Mouse (Mus musculus): ENCODE data around the gene Gm17387.

Gm17387 gene

DNA sequence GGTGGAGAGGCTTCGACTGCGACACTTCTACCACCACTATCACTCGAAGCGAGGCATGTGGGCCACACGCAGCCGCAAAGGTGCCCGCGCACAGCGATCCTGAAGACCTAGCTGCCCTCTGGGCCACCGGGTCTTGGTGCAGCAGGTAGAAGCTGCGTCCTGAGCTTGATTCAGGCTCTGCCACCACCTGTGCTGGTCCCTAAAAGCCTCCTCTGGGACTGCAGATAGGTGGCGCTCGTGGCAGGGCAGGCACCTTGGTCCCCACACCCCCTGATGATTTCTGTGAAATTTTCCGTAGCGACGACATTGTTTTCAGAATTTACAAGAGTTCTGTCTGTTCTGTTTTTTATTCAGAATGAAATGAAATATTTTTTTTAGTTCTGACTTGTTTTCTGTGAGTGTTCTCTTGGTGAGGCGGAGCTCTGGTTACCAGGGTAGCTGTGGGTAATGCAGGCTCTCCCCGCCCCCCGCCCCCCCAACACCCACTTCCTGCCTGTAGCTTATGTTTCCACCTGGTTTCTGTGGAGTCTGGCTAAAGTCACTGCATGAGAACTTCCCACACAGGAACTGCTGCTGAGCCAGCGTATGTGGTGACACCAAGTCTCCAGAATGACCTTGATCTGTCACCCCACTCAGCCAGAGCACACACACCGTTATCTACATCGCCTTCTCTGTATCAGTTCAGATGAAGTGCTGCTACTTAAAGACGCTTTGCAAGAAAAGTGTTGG lies 43.2 kb downstream of the Gm17387 start:
- no peak for DNase-seq (ENCODE audit: extremely low read depth, low read depth)

GRCm38 (mm10) chr7:141073782-141074181 lies 44.9 kb downstream of the Gm17387 start:
- DNase-seq (ENCODE audit: extremely low read depth, low read depth): no peak

DNA sequence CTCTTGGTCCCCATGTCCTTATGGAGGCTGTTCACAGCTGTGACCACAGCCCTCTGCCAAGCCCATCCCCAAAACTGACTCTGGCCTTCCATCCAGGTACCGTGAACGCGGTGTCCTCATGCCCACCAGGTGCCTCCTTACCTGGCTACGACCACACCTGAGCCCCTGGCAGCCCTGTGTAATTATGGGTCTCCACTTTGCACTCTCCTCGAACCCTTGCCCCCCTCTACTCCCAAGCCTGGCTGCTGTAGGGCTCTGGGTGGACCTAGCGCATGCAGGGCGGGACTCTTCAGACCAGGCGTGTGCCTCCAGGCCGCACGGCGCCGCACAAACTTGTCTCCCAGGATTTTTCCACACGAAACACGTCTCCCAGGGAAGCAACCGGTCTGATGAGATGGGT lies 48.9 kb downstream of the Gm17387 start, which contains the start of gene Pkp3:
Pkp3 (plus strand) TSS at position 378 of the 400 bp plus-strand sequence.
- no peak for DNase-seq (ENCODE audit: extremely low read depth, low read depth)

- no peak for DNase-seq (ENCODE audit: extremely low read depth, low read depth)
These were observed 49.9 kb downstream of the Gm17387 start for GRCm38 (mm10) chr7:141078876-141079275.
